Mouse (Mus musculus): ENCODE data around the gene Dhcr7. TPM values are rescaled to one million over a fixed set of nuclear protein-coding genes. Genes with fewer than 3 reads are reported as not detected.

Gene Dhcr7
- total RNA-seq, 1 experiment from 2014 or later = 498 TPM

- peak; percentile 19 for DNase-seq
Observed at GRCm38 (mm10) chr7:143832611-143833010, 9.7 kb downstream of the Dhcr7 start.

- peak; percentile 69 for DNase-seq
Observed at GRCm38 (mm10) chr7:143833581-143834190, 10.7 kb downstream of the Dhcr7 start.

DNA sequence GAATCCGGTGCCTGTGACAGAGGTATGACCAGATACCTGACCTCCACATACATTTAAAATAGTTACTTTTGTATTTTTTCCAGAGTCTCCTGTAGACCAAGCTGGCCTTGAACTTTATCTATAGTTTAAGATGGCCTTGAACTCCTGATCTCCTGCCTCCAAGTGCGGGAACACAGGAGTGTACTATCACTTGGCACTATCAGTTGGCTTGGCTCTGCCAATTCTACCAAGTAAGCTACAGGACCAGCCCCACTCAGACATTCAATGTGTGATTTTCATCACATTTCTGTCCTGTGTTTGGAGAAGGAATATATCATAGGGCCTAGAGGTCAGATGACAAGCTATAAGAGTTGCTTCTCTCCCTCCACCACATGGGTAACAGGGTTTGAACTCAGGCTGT is 11.4 kb downstream of the Dhcr7 start:
- no peak for DNase-seq

- peak; percentile 61 for DNase-seq
Observed at GRCm38 (mm10) chr7:143834972-143835371, 12.0 kb downstream of the Dhcr7 start.

GRCm38 (mm10) chr7:143837705-143838358 is 14.9 kb downstream of the Dhcr7 start:
- no peak for DNase-seq

- no peak for DNase-seq
Observed at GRCm38 (mm10) chr7:143840121-143840520, 17.2 kb downstream of the Dhcr7 start.

- no peak for DNase-seq
Observed at GRCm38 (mm10) chr7:143841301-143841700, 18.4 kb downstream of the Dhcr7 start.

DNA sequence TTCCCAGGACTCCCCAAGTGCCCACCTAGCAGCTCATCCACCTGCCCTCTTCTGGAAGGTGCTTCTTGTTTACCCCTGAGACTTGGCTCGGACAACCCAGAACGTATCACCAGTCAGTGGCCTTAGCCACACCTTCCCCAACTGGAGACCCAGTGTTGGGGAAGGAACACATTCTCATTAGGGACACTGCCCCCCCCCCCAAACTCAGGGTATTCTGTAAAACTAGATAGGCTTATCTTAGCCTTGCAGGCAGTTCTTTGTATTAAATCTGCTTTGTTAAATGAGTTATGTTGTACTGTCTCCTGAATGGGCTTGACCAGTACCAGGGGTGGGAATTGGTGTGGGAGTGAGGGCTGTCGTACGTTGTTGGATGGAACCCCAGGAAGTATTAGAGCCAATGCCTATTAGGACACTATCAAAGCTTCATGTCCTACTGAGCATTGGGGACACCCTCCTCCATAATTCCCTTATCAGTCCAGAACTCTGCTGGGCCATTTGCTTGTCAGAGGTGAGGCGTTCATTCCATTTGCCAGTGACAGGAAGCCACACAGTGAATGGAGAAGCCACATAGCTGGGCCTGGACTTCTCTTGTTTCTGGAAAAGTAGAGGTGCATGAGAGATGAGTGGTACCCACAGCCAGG is 25.3 kb downstream of the Dhcr7 start:
- peak; percentile 4 for DNase-seq

GRCm38 (mm10) chr7:143848768-143849482 is 26.0 kb downstream of the Dhcr7 start:
- peak; percentile 2 for DNase-seq

DNA sequence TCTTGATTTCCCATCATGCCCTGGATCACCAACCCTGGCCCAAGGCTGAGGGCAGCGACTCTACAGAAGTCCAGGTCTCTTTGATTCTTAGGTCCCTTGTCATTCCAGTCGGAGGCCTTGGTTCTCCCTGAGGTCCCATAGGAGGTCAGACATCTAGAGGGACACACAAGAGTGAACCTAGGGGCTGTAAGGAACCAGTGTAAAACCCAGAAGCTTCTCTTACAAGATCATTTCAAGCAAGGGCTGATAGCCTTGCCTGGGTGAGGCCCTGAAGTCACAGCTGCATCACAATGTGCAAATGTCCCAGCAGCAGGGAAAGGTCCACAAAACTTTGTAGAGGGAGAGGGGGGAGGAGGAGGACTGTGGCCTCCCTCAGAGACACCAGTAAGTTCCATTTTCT is 43.6 kb downstream of the Dhcr7 start, which contains the start of gene Gm498:
Gm498 (plus strand) TSS at position 301 of the 400 bp plus-strand sequence.
- DNase-seq = no peak

GRCm38 (mm10) chr7:143868874-143869273 is 45.9 kb downstream of the Dhcr7 start:
- no peak for DNase-seq

DNA sequence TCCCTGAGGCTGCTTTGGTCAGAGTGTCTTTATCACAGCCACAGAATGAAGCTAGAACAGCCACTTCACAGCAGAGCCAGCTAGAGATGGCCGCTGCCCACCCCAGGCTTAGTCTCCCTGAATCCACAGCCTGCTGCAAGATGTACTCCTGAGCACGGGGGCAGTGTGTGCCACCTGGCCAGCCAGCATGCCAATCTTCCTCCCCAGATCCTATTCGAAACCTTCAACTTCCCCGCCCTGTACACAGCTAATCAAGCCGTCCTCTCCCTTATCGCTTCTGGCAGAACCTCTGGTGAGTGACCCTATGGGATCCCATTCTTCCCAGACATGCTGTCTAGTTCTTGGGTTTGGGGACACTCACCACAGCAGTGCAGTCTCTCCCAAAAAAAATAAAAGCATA is 60.8 kb downstream of the Dhcr7 start:
- no peak for DNase-seq

GRCm38 (mm10) chr7:143891146-143891545 is 68.2 kb downstream of the Dhcr7 start:
- DNase-seq = no peak

- DNase-seq = no peak
Observed at GRCm38 (mm10) chr7:143892361-143892760, 69.4 kb downstream of the Dhcr7 start.

Small RNAs within 50 kb of the gene (microRNA-seq; reads per million reads assigned to microRNA genes)
- 0 reads per million in 2 experiments for gene Gm22064

Other genes starting within 250 kb of the Dhcr7 start
- 49.1 and 57.2 TPM in 2 replicates for gene Cars, start 223.1 kb upstream of the Dhcr7 start, total RNA-seq (2021)
- gene Tnfrsf26, start 194.4 kb upstream of the Dhcr7 start, total RNA-seq (2021) = 0.93 and 1.8 TPM in 2 replicates
- 4.1 and 5.3 TPM in 2 replicates for gene Tnfrsf22, start 173.5 kb upstream of the Dhcr7 start, total RNA-seq (2021)
- gene Tnfrsf23, start 137.3 kb upstream of the Dhcr7 start, total RNA-seq (2021) = 2.4 and 3.2 TPM in 2 replicates
- 26.0 and 36.8 TPM in 2 replicates for gene Osbpl5, start 66.2 kb upstream of the Dhcr7 start, total RNA-seq (2021)
- gene Mrgprg, start 56.2 kb upstream of the Dhcr7 start, total RNA-seq (2021) = 0.85 and 1.5 TPM in 2 replicates
- 2.1 and 2.7 TPM in 2 replicates for gene Mrgpre, start 38.6 kb upstream of the Dhcr7 start, total RNA-seq (2021)
- gene Nadsyn1, start 296 bp upstream of the Dhcr7 start, total RNA-seq (2021) = 12.7 and 16.3 TPM in 2 replicates
- not detected in 2 replicates for gene Gm498, start 43.7 kb downstream of the Dhcr7 start, total RNA-seq (2021)
- 3.8 and 5.6 TPM in 2 replicates for gene Shank2, start 178.8 kb downstream of the Dhcr7 start, total RNA-seq (2021)